Mouse (Mus musculus) heart, postnatal 14 days (tissue): ENCODE measurements around the gene Vhl. TPM values are rescaled to one million over a fixed set of nuclear protein-coding genes. Genes with fewer than 3 reads are reported as not detected.

ENCODE experiments used
- DNase-seq, 2 experiments: peaks; one replicate each; pipeline ENCODE4 v3.0.0; 2021 to 2022
- intact Hi-C: fragments of 180-260 bp; cut with DNase I; formaldehyde crosslinking; loops from one replicate; pipeline ENCODE4 v1.15.1; 2025
- total RNA-seq, 2 experiments: library from RNA; stranded (reverse); gene quantifications; 2 replicates each; pipeline ENCODE4 v1.2.3; 2021

Vhl gene
- total RNA-seq, 2 experiments from 2014 or later = 10.0 to 12.0 TPM

DNA sequence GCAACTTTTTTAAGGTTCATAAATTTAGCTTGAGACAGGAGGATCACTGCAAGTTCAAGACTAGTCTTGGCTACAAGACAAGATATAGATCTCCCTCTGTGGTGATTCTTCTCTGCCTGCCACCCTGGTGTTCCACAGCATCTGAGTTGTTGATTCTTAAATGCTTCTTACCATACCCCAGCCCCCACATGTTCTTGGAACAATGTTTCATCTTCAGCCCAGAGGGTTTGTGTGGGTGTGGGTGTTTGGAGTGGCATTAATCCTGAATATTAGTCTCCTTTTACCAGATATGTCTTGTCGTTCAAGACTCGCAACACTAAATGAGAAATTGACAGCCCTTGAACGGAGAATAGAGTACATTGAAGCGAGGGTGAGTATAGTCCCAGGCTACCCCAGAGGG is 8.3 kb upstream of the Vhl start:
- intact Hi-C loops = no loop called here
- no peak for DNase-seq

DNA sequence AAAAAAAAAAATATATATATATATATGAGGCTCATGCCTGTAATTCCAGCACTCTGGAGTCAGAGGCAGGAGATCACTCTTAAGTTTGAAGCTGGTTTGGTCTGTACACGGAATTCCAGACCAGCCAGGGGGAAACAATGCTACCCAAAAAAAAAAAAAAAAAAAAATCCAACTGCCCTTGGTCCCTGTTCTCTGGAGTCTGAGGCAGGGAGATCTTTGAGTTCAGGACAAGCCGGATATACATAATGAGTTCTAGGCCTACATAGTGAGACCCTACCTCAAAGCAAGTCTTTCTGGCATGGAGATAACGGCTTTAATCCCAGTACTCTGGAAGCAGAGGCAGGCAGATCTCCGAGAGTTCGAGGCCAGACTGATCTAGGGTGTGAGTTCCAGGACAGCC is 373 bp upstream of the Vhl start:
- intact Hi-C loops = no loop called here
- DNase-seq = no peak

DNA sequence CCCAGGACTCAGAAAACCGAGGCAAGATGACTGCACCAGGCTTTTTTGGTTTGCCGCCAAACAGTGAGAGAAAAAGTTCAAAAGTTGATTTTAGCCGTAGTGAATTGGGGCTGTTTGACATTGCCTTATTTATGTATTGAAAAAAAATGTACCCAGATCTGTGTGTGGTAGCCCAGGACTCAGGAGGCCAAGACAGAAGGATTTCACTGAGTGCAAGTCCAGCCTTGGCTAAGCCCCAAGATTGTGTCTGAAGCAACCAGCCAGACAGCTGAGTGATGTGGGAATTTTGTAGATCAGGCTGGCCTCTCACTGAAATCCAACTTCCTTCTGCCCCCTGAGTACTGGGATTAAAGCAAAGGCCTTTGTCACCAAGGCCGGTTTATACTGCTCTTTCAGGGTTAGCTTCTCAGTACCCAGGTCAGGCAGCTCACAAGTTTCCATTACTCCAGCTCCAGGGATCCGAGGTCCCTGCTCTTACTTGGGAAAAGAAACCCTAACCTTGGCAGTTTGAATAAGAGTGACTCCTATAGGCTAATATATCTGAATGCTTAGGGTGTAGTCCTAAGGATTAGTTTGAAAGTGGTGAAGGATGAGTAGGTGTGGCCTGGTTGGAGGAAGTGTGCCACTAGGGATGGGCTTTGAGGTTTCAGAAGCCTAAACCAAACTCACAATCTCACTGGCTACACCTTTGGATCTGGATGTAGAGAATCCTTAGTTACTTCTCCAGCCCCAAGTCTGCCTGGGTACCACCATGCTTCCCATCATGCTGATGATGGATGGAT is 1.4 kb downstream of the Vhl start:
- intact Hi-C loops = no loop called here
- no peak for DNase-seq

DNA sequence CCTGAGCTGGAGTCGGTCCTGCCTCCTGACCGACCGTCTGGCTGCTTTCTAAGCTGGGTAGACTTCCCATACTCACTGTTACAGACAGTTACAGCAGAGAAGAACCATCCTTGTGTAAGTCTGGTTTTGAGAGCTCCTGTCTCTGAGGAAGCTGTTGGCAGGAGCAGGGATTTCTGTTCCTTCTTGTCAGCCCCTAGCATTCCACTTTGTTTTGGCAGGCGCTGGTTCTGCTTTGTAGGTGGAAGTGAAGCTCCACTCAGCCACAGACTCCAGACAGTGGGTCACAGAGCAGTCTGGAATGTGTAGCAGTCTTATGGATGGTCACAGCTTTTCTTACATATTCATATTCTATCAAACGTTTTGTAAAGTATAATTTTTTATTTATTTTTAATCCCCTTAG is 6.6 kb downstream of the Vhl start:
- intact Hi-C loops = no loop called here
- DNase-seq = no peak

DNA sequence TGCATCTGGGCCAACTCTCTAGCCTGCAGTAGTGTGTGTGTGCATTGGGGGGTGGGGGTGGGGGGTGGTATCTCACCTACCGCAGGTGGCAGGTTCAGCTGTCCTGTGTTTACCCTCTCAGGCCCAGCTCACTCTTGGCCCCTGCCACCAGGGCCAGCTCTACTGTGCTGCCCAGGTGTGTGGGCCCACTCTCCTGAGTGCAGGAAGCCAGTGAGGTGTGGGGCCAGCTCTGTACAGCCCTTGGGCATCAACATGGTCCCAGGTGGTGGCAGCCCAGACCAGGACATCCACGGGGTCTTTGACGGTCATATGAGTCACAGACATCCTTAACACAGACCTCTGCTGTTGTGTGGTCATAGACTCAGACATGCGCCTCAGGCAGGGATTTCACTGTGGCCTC is 9.1 kb downstream of the Vhl start:
- intact Hi-C loops = no loop called here
- no peak for DNase-seq

DNA sequence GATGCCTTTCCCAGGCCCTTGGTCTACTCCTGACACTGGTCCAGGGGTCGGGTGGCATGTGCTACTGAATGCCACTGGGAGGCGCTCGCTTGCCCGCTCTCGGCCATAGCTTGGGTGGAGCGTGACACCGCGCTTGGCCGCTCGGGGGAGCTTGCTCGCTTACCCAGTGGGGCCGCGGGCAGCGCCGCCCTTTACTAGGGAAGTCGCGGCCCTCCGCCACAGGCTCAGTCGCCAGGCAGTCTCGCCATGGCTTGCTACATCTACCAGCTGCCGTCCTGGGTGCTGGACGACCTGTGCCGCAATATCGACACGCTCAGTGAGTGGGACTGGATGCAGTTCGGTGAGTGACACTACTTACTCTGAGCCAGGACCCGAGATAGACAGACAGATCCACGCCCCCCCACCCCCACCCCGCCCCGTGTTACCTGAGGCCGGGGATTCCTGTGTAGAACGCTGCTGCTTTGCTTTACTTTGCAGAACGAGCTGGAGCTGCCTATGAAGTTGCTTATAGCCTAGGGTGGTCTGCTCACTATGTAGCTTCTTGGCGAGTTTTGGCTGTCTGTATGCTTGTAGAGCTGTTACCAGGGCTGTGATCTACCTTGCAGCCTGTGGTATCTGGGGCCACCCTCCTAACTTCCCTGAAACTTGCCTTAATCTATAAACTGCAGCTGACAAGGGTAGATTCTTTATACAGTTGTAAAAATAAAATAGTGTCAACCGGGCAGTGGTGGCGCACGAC is 14.7 kb downstream of the Vhl start, which contains the start of gene Irak2:
TSS of gene Irak2 (plus strand) at position 166 of the 739 bp plus-strand sequence.
- intact Hi-C loops = loop anchor here (1.0 to 2.0 kb wide), 2 partner anchors 43 to 58 kb away; partner anchors contain the start of gene Tatdn2
- DNase-seq = peak; percentile 97 to 98

DNA sequence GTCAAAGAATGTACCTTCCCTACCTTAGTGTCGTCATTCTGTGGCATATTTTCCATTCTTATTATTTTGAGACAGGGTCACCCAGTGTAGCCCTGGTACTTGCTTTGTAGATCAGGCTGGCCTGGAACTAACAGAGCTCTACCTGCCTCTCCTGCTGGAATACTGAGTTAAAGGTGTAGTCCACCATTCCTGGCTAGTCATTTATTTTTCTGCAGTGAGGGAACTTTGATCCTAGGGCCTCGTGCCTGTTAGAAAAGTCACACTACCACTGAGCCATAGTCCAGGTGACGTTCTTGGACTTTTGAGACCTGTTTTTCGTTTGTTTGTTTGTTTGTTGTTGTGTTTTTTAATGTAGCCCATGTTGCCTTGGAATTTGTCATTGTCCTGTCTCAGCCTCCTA is 15.4 kb downstream of the Vhl start:
- intact Hi-C loops = loop anchor here (2.0 kb wide), 1 partner anchor 58 kb away; the partner anchor contains the start of gene Tatdn2
- DNase-seq = no peak

DNA sequence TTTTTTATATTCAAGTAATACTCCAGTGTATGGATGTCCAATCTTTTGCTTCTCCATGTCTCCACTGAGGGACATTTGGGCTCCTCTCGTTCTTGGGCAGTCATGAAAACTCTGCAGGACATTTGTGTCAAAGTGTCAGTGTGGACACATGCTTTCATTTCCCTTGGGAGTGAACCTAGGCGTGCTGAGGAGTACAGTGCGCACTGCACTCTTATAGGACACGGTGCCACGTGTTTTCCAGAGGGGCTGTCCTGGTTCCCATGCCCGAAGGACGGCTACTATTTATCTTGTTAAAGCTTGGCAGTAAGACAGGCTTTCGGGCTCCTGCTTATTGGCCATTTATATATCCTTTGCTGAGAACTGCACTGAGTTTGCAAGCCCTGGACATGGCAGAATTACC is 18.8 kb downstream of the Vhl start:
- intact Hi-C loops = no loop called here
- DNase-seq = no peak

DNA sequence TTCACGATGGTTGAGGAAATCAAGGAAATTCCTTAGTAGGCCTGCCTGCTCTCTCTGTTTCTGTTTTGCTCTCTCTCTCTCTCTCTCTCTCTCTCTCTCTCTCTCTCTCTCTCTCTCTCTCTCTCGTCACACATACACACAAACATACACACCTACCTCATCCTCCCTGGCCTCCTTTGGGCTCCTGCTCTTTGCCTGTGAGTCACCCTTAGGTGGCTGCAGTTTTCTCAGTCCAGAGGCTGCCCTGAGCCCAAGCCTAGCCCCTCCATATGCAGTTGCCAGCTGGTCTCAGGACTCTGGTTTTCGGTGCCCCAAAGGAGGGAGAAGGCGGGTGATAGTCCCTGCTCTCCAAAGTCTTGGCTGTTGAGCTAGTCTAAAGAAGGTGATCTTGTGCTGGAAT is 19.3 kb downstream of the Vhl start:
- intact Hi-C loops = no loop called here
- DNase-seq = no peak

DNA sequence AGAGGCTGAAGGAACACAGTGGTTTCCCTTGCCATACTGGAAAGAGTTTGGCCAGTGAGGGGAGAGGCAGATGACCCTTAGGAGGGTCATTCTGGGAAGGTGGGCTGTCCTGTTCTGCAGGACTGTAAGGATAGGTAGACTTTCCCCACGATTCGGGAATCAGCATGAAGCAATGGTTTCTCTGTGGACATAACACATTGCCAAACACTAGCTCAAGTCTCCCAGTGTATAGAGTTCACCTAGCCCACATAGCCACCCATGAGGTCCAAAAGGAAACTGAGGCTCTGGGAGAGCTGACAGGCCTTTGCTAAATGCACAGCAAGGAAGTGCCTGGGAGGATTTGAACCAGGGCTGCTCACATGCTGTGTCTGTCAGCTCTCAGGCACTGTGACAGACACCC is 20.2 kb downstream of the Vhl start:
- intact Hi-C loops = no loop called here
- DNase-seq = no peak

DNA sequence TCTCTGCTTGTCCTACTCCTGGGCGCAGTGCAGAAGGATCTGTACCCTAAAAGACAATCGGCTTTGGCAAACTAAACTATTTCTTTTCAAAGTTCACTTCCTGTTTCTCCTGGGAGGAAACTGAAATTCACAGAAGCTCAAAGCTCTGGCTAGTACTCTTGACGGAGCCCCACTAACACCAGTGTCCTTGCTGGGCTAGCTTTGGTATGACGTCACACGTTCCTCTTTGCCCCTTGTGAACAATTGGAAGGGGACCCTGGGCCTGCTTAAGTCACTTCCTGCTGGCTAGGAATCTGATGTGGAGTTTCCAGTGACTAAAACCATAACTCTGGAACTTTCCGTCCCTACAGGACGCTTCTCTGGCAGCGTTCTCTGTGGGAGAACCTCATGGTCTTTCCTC is 21.0 kb downstream of the Vhl start:
- intact Hi-C loops = no loop called here
- DNase-seq = peak; percentile 56

DNA sequence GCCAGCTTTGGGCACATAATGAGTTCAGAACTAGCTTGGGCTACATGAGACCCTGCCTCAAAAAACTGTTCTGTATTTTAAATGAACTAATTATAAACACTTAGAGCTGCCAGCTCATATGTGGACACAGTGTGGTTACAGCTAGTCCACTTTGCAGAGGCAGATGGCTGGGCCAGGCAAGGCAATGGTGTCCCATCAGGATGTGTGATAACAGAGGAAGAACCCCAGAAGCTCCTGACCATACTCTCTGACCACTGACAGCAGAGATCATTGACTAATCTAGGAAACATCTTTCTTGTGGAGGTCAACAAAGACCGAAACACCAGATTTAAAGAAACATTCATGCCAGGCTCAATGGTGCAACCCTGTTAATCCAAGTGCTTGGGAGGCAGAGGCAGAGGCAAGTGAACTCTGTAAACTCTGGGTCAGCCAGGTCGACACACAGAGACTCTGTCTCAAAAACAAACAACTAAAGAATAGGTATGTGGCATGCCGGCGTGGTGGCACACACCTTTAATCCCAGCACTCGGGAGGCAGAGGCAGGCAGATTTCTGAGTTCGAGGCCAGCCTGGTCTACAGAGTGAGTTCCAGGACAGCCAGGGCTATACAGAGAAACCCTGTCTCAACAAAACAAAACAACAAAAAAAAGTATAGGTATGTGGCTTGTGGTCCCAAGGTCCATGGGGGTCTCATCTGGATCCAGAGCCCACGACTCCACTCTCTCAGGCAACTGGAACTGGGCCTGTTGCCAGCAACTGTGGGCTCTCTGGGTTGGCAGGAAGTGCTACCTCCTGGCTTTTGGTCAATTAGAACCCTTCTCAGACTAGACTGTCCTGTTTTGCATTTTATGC is 25.8 kb downstream of the Vhl start:
- DNase-seq = no peak
- intact Hi-C loops = no loop called here

DNA sequence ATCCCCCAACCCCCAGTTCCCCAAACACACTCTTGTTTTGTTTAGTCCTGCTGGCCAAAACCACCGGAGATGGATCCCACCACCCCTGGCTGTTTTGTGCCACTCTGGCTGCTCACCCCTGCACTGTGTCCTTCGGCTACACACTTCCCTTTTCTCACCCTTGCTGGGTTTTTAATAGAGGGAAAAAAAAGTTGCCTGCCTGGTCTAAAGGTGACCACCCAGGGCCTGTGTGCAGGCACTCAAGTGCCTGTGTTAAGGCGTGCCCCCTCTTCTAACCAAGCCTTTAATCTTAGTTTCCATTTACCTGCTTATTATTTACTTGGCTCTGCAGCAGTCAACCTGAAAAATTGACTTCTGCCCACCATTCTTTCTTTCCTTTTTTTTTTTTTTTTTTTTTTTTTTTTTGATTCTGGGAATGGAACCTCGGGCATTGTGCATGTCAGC is 26.5 kb downstream of the Vhl start:
- DNase-seq = no peak
- intact Hi-C loops = no loop called here

DNA sequence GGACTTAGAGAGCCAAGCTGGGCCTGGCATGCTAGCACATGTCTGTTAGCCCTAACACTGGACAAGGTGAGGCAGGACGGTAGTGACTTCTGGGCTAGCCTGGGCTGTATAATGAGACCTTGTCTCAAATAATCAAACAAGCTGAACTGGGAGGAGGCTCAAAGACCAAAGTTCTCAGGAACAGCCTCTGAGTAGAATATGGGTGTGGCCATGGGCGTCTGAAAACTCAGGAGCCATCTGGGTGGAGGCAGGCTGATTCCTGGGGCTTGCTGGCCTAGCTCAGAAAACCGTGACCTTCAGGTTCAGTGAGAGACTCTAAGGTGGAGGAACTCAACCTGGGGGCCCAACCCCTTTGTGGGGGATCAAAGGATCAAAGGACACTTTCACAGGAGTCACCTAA is 27.9 kb downstream of the Vhl start:
- DNase-seq = no peak
- intact Hi-C loops = no loop called here

DNA sequence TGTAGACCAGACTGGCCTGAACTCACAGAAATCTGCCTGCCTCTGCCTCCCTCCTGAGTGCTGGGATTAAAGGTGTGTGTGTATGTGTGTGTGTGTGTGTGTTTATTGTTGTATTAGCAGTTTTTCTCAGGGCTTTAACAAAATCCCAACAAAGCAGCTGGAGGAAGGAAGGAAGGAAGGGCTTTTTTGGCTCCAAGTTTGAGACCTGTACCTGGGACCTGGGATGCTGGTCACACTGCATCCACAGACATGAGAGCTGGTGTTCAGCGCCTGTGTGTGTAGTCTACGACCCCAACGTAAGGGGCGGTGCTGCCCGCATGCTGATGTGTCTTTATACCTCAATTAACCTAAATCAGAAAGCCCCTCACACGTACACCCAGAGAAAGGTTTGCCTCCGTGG is 29.8 kb downstream of the Vhl start:
- intact Hi-C loops = no loop called here
- DNase-seq = no peak

DNA sequence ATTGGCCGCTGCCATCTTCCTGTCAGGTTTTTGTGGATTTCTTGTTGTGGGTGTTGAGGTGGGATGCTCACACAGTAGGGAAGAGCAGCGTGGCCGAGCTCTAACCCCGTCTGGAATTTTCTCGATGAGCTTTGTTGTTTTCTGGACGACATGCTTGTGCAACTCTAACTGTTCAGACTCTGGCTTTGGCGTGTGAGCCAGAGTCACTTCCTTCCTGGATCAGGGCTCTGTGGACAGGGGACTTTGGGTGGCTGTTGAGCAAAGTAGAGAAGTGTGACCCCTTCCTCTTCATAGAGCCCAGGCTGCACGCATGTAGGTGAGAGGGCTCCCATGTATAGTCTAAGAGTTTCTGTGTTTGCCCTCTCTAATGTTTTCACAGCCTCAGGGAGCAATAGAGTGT is 30.3 kb downstream of the Vhl start:
- intact Hi-C loops = no loop called here
- DNase-seq = no peak

DNA sequence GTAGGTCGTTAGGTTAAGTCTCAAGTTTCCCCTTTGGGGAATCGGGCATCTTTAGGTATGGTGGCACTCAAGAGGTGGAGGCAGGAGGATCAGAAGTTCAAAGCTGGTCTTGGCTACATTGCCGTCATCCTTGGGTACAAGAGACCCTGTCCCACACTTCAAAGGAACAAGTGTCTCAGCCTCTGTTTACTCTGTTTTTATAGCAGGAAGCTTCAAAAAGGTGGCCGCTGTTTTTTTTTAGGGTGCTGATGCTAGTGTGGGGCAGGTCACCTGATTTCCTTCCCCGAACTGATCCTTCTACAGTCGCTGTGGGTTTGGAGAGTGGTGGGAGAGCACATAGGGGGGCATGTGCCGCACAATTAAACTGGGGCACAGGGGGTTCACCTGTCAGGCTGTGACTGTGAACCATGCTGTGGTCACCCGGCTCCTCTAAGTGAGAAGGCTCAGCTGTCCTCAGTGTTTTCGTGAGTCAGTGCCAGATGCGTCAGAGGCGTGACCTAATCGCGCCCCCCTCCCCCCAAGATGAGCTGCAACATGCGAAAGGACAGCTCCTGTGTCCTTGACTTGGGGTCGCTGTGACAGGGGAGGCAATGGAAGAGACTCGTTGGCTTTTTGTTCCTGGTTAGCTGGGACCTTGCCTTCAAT is 31.1 kb downstream of the Vhl start:
- intact Hi-C loops = no loop called here
- no peak for DNase-seq

DNA sequence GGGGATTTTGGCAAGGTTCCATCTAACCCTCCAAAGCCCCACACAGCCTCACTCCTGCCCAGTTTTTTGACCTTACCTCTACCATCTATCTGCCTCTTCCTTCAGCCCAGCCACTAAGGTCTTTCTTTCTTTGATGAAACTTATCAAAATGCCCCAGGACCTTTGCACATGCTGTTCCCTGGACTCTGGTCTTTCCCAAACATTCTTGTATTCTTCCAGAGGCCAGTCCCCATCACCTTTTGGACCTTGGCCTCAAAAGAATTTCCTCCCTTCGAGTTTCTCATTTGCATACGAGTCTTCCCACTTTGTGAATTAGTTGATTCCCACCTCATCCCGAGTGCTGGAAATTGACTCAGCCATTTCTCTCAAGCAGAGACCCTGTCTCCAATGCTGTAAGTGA is 31.7 kb downstream of the Vhl start:
- intact Hi-C loops = no loop called here
- no peak for DNase-seq

DNA sequence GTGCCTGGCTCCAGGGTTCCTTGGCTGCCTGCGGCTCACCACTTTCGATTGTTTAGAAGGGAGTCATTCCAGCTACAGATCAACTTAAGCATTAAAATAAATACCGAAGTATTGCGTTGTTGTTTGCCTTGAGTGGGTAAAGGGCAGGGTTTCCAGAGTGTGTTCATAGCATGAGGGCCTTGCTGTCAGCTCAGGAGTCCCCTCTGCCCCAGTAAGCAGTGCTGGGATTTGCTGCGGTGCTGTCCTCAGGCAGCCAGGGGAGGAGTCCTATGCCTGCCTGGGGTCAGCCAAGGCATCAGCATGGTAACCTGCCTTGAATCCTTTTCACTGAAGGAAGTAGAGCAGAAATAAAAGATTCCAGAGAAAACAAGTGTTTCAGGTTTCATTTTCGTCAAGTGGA is 33.1 kb downstream of the Vhl start:
- no peak for DNase-seq
- intact Hi-C loops = no loop called here

DNA sequence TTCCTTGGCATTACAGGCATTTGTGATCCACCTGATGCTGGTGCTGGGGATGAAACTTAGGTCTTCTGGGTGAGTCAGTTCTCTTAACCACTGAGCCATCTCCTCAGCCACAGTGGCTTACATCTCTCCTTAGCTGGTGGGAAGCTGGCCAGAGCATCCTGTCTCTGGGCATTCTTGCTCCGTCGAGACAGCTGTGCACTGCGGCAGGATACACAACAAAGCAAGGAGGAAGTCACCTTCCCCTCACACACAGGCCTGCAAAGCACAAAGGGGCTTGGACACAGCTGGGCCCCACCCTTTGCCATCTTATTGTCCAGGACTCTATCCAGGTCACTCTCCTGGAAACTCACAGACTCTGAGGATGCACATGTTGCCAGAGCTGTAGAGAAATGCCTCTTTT is 34.5 kb downstream of the Vhl start:
- DNase-seq = peak; percentile 38 to 50
- intact Hi-C loops = no loop called here
